Mouse (Mus musculus) gastrocnemius, adult 18-20 months (tissue): ENCODE data around the gene G530012D18Rik. TPM values are rescaled to one million over a fixed set of nuclear protein-coding genes. Genes with fewer than 3 reads are reported as not detected.
"Not testable (repeated sequence)": the region's sequence is repeated elsewhere in the genome, so short reads cannot be mapped to it uniquely, and the experiment has no call there.

Source experiments
- DNase-seq: peaks from one replicate; pipeline ENCODE4 v3.0.0; 2021; ENCODE audit warnings: low spot score
- long read RNA-seq, 2 experiments: library from polyadenylated mRNA; stranded (forward); transcript quantifications; one replicate each; pipeline ENCODE4 v2.0.0; 2021
- total RNA-seq, 2 experiments: library from RNA; stranded (reverse); gene quantifications; 2 replicates each; pipeline ENCODE4 v1.2.3; 2021

G530012D18Rik gene
- not detected for total RNA-seq
- long read RNA-seq, experiment 1, result 0 reads
- long read RNA-seq, experiment 2, result 0 reads

DNA sequence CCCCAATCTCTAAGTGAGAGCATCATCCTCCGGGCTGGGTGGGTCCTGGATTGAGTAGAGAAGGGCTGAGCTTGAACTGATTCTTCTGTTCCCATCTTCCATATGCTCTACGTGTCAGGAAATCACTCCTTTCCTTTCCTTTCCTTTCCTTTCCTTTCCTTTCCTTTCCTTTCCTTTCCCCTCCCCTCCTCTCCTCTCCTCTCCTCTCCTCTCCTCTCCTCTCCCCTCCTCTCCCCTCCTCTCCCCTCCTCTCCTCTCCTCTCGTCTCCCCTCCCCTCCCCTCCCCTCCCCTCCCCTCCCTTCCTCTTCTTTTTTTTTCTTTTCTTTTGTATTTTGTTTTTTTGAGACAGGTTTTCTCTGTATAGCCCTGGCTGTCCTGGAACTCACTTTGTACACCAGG lies at the start of gene G530012D18Rik:
TSS of gene G530012D18Rik (plus strand) at position 301 of the 400 bp plus-strand sequence.
- not testable (repeated sequence) for DNase-seq

DNA sequence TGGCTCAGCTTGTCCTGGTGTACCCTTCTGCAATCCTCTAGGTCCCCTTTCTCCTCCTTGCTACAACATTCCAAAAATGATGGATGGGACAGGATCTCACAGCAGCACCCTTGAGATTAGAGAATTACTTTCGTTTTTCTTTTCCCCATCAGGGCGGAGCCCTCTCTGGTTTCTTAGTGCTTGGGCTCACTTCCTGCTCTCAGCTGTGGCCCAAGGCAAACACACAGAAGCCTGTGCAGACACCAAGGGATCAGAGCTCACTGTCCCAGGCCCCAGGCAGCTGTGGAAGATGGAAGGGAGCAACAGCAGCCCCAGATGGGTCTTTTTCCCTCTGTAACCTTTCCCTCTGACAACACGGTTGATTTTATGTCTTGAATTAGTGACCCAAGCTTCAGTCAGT lies 49.1 kb upstream of the G530012D18Rik start:
- DNase-seq, result not testable (repeated sequence)

DNA sequence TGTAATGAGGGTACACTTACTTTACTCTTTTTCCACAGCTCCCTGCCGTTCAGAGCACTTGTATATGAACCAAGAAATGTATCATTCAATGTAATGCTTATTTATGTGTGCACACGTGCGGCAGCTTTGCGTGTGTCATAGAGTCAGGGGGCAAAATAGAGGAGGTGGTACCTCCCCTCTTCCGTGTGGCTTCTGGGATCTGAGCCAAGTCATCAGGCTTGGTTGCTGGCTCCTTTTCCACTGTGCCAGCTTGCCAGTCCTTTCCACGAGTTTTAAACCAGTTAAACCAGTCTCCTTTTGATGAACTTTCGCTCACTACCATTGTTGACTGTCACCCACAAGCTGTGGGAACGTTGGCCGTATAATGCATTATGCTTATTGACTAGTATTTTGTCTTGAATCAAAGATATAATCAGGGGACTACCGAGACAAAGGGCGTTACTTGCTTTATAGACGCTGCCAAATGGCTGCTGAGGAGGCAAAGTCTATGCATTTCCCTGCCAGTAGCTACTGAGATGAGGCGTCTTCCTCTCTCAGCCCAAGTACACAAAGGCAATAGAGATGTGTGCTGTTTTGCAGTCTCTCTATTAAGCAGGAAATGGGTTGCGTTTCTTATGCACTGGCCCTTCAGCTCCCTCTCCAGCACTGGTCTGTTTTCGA lies 46.9 kb upstream of the G530012D18Rik start:
- not testable (repeated sequence) for DNase-seq

DNA sequence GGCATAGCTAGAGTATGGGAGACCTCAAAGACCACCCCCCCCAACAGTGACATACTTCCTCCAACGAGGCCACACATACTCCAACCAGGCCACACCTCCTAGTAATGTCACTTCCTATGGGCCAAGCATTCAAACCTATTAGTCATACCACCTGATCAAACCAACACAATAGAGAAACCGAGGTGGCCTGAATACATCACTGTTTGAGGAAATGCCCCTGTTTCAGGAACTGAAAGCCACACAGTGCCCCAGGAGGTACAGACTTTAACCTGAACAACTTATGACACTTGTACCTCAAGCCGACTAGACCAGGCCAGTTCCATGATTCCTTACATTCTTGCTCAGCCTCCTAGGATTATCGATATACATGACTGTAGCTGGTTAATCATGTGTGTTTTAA lies 31.7 kb upstream of the G530012D18Rik start:
- not testable (repeated sequence) for DNase-seq

DNA sequence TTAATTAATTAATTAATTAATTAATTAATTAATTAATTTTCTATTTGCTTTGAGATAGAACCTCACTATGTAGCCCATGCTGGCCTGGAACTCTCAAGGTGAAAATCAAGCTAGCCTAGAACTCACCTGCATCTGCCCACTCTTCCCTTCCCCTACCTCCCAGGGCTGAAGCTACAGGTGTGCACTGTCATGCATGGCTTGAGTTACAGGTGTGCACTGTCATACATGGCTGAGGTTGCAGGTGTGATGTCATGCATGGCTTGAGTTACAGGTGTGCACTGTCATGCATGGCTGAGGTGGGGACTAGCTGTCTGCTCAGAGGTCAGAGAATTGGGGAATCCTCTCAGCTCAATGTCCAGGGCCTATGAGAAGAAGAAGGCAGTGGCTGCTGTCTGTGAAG lies 29.0 kb upstream of the G530012D18Rik start:
- DNase-seq, result not testable (repeated sequence)

DNA sequence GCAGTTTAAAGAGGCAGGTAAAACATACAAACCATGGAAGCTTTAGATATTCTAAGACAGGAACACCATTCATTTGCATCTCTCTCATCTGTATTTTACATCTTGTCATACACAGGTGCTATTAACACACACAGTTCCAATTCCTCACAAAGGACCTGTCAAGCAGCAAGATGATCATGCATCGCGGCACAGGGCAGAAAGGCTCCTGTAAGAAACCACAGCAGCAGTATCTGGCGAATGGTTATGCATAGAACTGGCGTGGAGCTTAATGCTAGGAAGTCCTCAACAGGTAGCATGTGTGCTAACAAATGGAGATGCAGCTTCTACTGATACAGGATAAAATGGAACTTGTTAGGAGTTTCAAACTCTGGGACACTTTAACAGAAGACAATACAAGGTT lies 20.2 kb upstream of the G530012D18Rik start:
- DNase-seq, result peak; percentile 10

DNA sequence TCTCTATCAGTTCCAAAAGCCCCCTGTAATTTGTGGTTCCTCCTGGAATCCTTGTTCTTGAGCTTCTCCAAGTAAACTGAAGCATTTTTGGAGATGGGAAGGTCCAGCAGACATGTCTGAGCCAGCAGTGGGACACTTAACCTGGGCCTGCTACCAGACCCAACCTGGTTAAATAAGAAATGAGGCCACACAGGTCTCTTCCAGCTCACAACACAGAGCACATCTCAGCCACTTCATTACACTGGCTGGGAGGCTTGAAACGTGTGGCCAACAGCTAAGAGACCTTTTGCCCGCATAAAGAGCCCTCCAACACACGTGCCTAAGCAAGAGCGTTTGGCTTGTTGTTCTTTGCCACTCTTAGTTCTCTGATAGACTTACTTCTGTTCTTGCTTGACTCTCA lies 1.9 kb upstream of the G530012D18Rik start:
- not testable (repeated sequence) for DNase-seq

DNA sequence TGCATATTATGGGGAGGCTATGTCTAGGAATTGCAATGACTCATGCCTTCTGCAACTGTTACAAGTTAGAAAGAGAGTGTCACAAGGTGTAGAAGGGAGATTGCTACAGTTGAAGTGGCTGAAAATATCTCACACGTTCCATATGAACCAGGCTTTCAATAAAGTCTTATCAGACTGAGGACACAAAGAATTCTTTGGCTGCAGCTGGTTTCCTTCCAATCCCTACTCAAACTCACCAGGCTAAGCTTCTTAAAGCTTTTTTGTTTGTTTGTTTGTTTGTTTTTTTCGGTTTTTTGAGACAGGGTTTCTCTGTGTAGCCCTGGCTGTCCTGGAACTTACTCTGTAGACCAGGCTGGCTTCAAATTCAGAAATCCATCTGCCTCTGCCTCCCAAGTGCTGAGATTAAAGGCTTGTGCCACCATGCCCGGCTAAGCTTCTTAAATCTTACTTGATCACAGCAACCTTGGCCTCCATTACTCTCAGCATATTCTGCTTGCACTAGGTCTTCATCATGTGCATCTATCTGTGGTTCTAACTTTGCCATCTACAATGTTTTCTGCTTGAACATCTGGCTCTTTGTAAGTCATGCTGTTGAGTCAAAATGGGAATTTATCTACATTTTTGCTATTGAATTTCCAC lies 3.0 kb downstream of the G530012D18Rik start:
- not testable (repeated sequence) for DNase-seq

DNA sequence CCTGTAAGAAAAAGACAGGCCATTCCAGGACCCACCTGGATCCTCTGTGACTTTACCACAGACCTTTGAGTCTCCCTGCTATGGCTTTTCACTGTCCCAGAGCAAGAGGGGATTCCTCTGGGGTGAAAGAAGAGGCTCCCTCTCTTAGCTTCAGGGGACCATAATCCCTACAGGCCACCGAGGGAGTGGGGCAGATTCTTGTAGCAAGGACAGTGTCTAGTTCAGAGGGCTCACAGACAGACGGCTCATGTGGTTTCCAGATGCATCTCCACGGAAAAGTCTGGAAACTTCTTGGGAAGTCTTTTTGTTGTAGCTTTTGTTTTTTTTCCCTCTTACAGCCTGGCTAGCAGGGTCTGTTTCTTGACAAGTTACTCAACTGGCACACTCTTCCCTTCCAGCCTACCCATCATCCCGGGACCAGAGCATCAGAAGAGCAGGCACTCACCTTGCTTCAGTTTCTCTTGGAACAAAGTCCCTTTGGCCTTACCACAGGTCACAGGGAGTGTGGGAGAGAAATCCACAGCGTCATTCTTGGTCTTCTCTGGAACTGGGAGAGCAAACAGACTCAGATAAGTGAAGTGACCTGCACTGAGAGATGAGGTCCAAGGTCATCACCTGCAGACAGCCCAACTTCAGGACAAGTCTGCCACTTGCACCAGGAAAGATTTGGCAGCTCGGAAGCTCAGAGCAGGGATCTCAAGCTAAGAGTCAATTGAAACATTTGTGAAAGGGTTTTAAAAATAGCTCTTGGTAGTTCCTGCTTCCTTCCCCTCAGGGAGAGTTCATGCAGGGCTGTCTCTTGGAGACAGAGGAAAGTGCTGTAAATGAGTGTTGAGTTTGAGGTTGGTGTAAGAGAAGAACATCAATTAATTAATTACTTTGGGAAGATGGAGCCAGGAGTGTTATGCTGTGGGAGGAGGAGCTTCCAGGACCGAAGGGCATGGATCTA lies 4.0 kb downstream of the G530012D18Rik start:
- DNase-seq, result not testable (repeated sequence)

DNA sequence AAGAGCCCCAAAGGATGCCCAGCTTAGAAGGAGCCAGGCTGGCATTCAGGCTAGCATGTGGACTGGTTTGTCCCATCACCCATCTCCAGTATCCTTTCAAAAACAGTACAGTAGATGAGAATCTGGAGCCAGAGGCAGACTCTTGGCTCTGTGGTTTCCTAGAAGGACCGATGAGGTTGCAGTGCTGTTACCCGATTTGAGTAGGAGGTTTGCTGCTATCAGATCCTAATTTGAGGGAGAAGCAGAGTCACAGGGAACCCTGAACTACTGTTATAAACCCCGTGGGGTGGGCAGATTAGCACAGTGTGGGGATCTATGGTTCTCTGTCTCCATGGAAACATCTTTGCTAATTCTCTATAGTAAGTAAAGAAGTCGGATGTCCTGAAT lies 4.7 kb downstream of the G530012D18Rik start:
- DNase-seq, result not testable (repeated sequence)

DNA sequence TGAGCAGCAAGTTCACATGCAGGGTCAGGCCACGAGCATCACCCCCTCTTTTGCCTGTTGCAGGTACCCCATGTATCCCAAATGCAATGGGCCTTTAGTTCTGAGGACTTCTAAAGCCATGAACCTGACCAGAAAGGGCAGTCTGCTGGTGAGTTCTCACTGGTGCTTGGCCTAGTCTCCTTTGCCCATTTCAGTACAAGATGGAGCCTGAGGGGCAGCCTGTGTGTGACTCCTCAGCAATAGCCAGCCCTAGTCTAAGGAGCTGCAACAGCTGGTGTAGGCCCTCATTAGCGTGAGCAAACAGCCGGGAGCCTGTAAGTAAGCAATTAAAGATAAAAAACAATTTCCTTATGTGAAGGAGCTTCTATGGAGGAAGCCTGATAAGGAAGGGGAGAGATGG lies 5.1 kb downstream of the G530012D18Rik start:
- DNase-seq, result not testable (repeated sequence)

DNA sequence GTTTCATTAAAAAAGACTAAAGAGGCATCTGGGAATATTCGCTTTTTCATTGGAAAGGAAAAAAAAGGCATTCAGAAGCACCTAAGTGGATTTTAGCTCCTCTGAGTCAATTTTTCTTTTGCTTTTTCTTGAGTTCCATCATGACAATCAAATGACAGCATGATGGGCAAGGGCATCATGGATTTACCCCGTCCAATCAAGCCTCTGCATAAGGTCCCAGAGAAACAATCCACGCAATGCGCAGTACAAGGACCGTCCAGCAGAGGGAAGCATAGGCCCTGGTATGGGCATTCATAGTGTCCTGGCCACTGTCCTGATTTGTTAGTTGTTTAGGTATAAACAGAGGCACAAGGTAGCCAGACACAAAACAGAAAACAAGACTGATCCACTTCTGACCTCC lies 6.0 kb downstream of the G530012D18Rik start:
- DNase-seq, result not testable (repeated sequence)

DNA sequence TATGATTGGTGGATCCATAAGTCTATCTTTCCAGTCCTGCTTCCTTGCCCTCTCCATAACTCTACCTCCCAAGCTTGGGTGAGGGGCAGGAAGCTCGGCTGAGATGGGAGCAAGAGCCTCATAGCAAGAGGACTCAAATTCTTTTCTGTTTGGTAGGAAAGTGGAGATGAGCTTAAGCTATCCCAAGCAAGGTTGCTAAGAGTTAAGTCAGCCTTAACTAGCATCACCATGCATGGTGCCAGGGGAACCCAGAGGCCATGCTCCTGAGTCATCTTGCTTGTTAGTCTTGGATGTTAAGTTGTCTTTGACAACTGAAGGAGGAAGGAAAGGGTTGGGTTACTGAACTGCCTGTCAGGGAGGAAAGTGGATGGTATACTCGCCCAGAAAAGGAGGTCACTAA lies 13.2 kb downstream of the G530012D18Rik start:
- DNase-seq, result not testable (repeated sequence)

DNA sequence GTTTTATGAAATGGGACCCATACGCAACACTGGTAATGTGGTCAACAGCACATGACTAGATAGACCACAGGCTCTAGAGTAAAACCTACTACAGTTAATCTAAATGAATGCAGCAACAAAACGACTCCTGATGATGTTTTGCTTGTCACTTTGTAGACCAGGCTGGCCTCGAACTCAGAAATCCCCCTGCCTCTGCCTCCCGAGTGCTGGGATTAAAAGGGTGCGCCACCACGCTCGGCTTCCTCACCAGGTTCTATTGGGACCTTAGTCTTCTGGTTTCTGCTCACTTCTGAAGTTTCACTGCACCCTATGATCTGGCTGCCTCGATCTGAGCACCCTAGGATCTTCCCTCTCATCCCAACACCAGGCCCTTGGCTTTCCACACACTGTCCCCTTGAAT lies 17.1 kb downstream of the G530012D18Rik start:
- DNase-seq, result not testable (repeated sequence)

DNA sequence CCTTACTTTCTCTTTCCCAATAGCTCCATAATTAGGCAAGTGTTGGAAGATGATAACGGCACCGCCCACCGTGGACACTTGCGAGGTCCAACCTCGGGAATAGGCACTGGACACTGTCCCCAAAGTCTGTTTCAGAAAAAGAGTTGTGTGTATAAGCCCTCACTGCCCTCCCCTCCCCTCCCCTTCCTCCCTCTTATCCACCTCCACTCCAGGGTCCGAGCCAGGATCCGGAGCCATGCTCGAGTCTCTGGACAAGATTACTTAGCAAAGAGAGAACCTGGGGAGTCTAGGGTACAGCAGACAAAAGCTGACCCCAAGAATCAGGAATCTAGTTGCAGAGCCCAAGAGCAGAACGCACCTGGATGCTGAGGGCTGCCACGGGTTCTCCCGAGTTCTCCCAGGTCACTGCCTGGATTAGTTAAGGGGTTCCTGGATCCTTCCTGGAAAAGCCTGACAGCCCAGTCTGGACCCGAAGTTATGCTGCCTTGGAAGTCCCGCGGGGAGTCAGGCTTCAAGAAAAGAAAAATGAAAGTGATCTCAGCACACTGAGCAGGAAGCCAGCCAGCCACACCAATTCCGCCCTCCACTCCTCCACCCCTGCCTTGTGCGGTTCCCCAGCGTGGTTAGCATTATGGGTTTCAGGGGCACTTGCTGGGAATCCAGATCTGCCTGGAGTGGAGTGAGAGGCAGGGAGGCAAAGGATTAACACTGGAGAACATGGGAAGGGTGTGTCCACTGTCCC lies 23.0 kb downstream of the G530012D18Rik start, which contains the start of gene Sp110:
TSS of gene Sp110 (minus strand) at position 547 of the 742 bp plus-strand sequence.
- DNase-seq, result not testable (repeated sequence)

DNA sequence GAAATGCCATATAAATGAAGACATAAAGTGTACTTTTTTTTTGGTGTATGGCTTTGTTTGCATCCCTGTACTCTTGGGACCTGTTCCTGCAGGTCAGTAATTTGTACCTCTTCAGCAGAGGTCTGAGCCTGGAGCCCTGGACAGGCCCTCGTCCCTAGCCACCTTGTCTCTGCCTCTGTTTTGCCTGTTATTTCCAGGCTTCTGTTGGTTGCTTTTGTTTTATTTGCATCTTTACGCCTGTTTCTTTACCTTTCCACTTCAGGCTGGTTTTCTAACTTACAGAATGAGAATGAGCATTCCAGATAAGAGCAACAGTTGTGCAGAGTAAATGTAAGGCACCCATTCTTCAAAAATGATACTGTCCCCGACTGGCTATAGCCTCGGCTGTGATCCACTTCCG lies 24.6 kb downstream of the G530012D18Rik start, which contains the start of gene Sp140:
TSS of gene Sp140 (plus strand) at position 301 of the 400 bp plus-strand sequence.
- DNase-seq, result not testable (repeated sequence)

DNA sequence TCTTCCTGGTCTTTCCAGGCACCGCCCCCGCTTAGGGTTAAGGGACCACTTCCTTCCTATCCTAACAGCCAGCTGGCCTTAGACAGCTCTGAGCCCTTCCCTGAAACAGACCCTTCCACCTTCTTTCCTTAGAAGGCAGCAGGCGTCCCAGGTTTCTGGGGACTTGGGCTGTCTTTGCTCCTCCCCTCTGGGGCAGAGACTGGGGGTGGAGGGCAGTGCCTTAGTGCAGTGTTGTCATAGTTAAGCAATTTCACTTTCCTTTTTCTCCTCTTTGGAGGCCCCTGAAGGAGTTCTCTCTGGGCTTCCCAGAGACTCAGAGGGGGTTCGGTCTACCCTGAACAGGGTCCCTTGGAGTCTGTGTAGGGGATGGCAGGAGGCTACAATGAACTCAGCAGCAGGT lies 25.3 kb downstream of the G530012D18Rik start:
- DNase-seq, result peak; percentile 34

DNA sequence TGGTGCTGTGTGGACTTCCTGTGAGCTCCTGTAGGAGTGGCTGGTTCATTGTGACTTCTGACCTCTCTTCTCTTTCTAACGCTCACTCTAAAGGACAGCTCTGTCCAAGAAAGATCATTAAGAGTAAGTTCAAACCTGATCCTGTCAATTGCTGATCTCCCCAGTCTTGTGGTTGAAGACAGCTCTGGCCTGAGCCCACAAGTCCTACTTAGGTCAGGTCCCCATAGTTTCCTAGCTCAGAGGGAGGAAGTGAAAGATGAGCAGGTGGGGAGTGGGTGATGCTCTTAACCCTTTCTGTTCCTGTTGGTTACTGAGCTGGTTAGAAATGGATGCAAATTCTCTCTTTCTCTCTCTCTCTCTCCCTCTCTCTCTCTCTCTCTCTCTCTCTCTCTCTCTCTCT lies 28.9 kb downstream of the G530012D18Rik start:
- DNase-seq, result not testable (repeated sequence)

DNA sequence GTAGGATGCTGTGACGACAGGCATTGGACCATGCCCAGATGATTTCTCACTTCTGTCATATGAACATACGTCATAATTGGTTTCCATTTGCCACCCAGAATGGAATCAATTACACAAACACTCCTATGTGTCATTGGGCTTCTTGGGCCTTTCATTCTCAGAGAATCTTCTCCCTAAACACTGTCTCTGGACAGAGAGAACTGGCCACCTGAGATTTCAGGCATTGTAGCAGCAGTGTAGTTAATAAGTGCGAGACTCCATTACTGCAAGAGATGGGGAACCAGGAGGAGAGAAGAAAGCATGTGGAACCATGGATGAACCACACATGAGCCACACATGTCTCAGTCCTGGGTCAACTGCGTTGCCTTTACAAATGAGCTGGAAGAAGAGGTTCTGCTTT lies 32.9 kb downstream of the G530012D18Rik start:
- not testable (repeated sequence) for DNase-seq

DNA sequence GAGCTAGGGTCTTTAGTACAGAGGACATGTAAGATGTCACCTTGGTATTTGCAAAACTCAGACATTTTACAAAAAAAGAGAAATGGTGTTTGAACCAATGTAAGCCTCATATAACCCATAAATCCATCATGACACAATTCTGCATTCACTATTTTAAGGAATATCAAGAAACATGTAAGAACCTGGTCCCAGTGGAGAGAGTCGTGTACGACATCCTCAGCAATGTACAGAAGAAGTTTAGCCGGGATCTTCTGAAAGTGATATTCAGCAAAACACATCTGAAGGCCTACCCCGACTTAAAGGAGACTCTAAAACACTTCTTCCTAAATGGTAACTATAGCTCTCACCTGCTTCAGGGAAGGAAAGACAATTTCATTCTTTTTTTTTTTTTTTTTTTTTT lies 35.1 kb downstream of the G530012D18Rik start:
- DNase-seq, result not testable (repeated sequence)

DNA sequence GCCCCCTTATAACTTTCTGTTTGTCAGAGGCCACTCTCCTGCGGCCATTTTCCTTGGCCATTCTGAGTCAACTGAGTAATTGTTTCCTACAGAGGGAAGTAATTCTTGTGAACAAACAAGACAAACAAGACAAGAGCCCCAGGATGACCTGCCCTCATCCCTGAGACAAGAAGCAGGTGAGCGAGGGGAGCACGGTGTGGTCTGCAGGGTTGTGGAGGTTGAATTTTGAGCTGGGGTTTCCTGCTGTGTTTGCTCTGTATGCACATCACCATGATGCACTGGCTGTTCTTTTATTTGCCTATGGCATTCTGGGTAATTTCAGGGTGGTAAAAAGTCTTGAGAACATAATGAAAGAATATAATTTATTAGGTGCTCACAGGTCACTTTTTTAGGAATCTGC lies 39.6 kb downstream of the G530012D18Rik start:
- not testable (repeated sequence) for DNase-seq
